In genomic region chr2:93976436-93977252, GRCm38 (mm10) we compare ENCODE assay signal across 8 mouse cellular contexts. TPM values are rescaled to one million over a fixed set of nuclear protein-coding genes. Genes with fewer than 3 reads are reported as not detected.
A peak's percentile ranks its signal among the peaks of the same experiment; 100 is the strongest.
DNase-seq lines count a peak whose midpoint lies in the region; ATAC-seq lines count a peak whose summit lies in the region.

No protein-coding gene starts in this region.

- no peak for DNase-seq in cerebellum, adult 11 months
- peak; percentile 76 for DNase-seq in embryo, embryonic 11 days
- peak; percentile 26 to 46 for DNase-seq in kidney, adult 8-10 months
- DNase-seq in liver, embryonic 13.5 days = no peak
- DNase-seq in naive thymus-derived CD4-positive, alpha-beta T cell, adult 2 months (ENCODE audit: low read depth) = peak; percentile 41

- peak; percentile 70 for ATAC-seq in cerebellum, adult (ENCODE audit: insufficient number of reproducible peaks, low FRiP score, low TSS enrichment)
- ATAC-seq in heart, embryonic 11.5 days (replicated peaks; ENCODE audit: insufficient number of reproducible peaks, low FRiP score, low TSS enrichment) = peak; percentile 65
- peak; percentile 53 for ATAC-seq in liver, embryonic 13.5 days (ENCODE audit: low read depth)
- peak; percentile 73 for ATAC-seq in stomach, embryonic 14.5 days (ENCODE audit: insufficient number of reproducible peaks, insufficient read depth, low FRiP score, low read depth)

- peak overlapping the region; percentile 70 for H3K27ac ChIP-seq in heart, embryonic 11.5 days (ENCODE audit: low read depth, low read length)
- no peak overlapping the region for H3K27ac ChIP-seq in liver, embryonic 13.5 days
- peak overlapping the region; percentile 84 for H3K27ac ChIP-seq in stomach, embryonic 14.5 days (ENCODE audit: low read length)

- 2% methylated on average over 36 of the region's 37 CpGs for WGBS in heart, embryonic 11.5 days (ENCODE audit: insufficient replicate concordance)
- 3% methylated on average over 37 of the region's 37 CpGs for WGBS in liver, embryonic 13.5 days (ENCODE audit: insufficient replicate concordance)
- WGBS in stomach, embryonic 14.5 days = 2% methylated on average over 37 of the region's 37 CpGs

- peaks cover 7% of the 10 kb centered on the region for H3K36me3 ChIP-seq in heart, embryonic 11.5 days (ENCODE audit: control insufficient read depth, insufficient read depth, low read length)
- peaks cover 23% of the 10 kb centered on the region for H3K36me3 ChIP-seq in liver, embryonic 13.5 days
- H3K36me3 ChIP-seq in stomach, embryonic 14.5 days (ENCODE audit: control insufficient read depth, insufficient read depth, low read length) = peaks cover 19% of the 10 kb centered on the region; the same call in 1 of the 2 replicates

- peak overlapping the region; percentile 91 for H3K4me2 ChIP-seq in heart, embryonic 11.5 days
- peak overlapping the region; percentile 65 for H3K4me2 ChIP-seq in liver, embryonic 13.5 days
- H3K4me2 ChIP-seq in stomach, embryonic 14.5 days (replicated peaks; ENCODE audit: low read depth, low read length) = peak overlapping the region; percentile 58

- no peaks in the 10 kb centered on the region for H3K9me3 ChIP-seq in heart, embryonic 11.5 days (replicated peaks; ENCODE audit: control insufficient read depth, low read length)
- H3K9me3 ChIP-seq in liver, embryonic 13.5 days (replicated peaks) = no peaks in the 10 kb centered on the region
- H3K9me3 ChIP-seq in stomach, embryonic 14.5 days (ENCODE audit: control insufficient read depth, low read depth, low read length) = no peaks in the 10 kb centered on the region

- H3K4me3 ChIP-seq in heart, embryonic 11.5 days (ENCODE audit: low read depth, low read length) = peak overlapping the region; percentile 47
- H3K4me3 ChIP-seq in liver, embryonic 13.5 days (replicated peaks) = peak overlapping the region; percentile 37
- H3K4me3 ChIP-seq in stomach, embryonic 14.5 days (ENCODE audit: low read depth, low read length) = peak overlapping the region; percentile 30

- H3K4me1 ChIP-seq in heart, embryonic 11.5 days (ENCODE audit: control insufficient read depth, insufficient read depth, low read length) = peaks cover 18% of the 10 kb centered on the region
- H3K4me1 ChIP-seq in liver, embryonic 13.5 days (replicated peaks) = peaks cover 18% of the 10 kb centered on the region
- H3K4me1 ChIP-seq in stomach, embryonic 14.5 days (ENCODE audit: control insufficient read depth, insufficient read depth, low read length) = peaks cover 54% of the 10 kb centered on the region

- peaks cover 6% of the 10 kb centered on the region; the same call in 1 of the 2 replicates for H3K27me3 ChIP-seq in heart, embryonic 11.5 days (ENCODE audit: control insufficient read depth, insufficient read depth, low read length)
- peaks cover 18% of the 10 kb centered on the region for H3K27me3 ChIP-seq in liver, embryonic 13.5 days
- no peaks in the 10 kb centered on the region for H3K27me3 ChIP-seq in stomach, embryonic 14.5 days (ENCODE audit: control insufficient read depth, insufficient read depth, low read length)

- H3K9ac ChIP-seq in heart, embryonic 11.5 days (ENCODE audit: low read depth, low read length) = peak overlapping the region; percentile 73
- H3K9ac ChIP-seq in liver, embryonic 13.5 days = no peak overlapping the region; the same call in 1 of the 2 replicates
- peak overlapping the region; percentile 42; the same call in 1 of the 2 replicates for H3K9ac ChIP-seq in stomach, embryonic 14.5 days (replicated peaks; ENCODE audit: low read depth, low read length)

RNA-seq across cellular contexts. Expression of gene Gm27027, which starts 19.5 kb away (rescaled TPM):
- polyA plus RNA-seq in heart, embryonic 11.5 days (2014; fragmentation: Nextera tagmentation; extraction: Ambion mirVana) = not detected in 2 replicates
- polyA plus RNA-seq in liver, embryonic 13.5 days (2015; fragmentation: Nextera tagmentation; extraction: Ambion mirVana) = not detected in 2 replicates
- polyA plus RNA-seq in stomach, embryonic 14.5 days (2014; fragmentation: Nextera tagmentation; extraction: Ambion mirVana) = not detected in 2 replicates

RNA-seq across cellular contexts. Expression of gene Gm13889, which starts 19.6 kb away (rescaled TPM):
- 2.8 and 4.1 TPM in 2 replicates for polyA plus RNA-seq in heart, embryonic 11.5 days (2014; fragmentation: Nextera tagmentation; extraction: Ambion mirVana)
- polyA plus RNA-seq in liver, embryonic 13.5 days (2015; fragmentation: Nextera tagmentation; extraction: Ambion mirVana) = 1.7 and 2.2 TPM in 2 replicates
- polyA plus RNA-seq in stomach, embryonic 14.5 days (2014; fragmentation: Nextera tagmentation; extraction: Ambion mirVana) = 26.1 and 26.8 TPM in 2 replicates

RNA-seq across cellular contexts. Expression of gene Alkbh3, which starts 34.0 kb away (rescaled TPM):
- polyA plus RNA-seq in heart, embryonic 11.5 days (2014; fragmentation: Nextera tagmentation; extraction: Ambion mirVana) = 58.6 and 59.8 TPM in 2 replicates
- 34.6 and 37.2 TPM in 2 replicates for polyA plus RNA-seq in liver, embryonic 13.5 days (2015; fragmentation: Nextera tagmentation; extraction: Ambion mirVana)
- 70.1 and 70.6 TPM in 2 replicates for polyA plus RNA-seq in stomach, embryonic 14.5 days (2014; fragmentation: Nextera tagmentation; extraction: Ambion mirVana)

Comparison
In these comparisons a context has a peak if more than half of its experiments do, and no peak if none do; other contexts are left out.
1. DNase-seq: peak in embryo, embryonic 11 days (single experiment), kidney, adult 8-10 months (2 of 2) and naive thymus-derived CD4-positive, alpha-beta T cell, adult 2 months (single experiment); none in cerebellum, adult 11 months (single experiment) and liver, embryonic 13.5 days (single experiment).
2. Peak in every context shown above with its lines, with median percentiles within 50 percentile points of each other: ATAC-seq, H3K4me2 ChIP-seq and H3K4me3 ChIP-seq.